Mouse (Mus musculus): ENCODE measurements around the gene Lta.

DNA sequence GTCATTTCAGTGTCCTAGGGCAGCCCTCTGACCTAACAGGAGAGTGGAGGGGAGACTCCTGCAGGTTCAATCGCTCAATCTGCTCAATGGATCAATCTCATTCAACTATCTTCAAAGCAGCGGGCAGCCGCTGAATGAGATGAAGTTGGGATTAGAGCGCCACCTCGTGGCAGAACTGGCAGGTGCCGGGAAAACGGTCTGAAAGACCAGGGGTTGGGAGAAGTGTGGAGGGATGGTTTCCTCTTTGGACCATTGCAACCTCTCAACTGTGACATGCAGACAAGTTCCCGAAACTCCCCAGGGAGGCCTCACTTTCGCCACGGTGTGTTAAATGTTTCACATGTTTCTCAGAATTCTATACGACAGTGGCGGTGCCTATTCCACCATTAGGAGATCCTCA is 26.9 kb upstream of the Lta start:
- TF ChIP-seq CTCF (IDR thresholded peaks at IDR 0.05) = peak; percentile 94
- TF ChIP-seq POLR2A (IDR thresholded peaks at IDR 0.05; ENCODE audit: insufficient read depth, low read depth, low read length) = no peak

Measured in heart, adult 2 months (tissue).